Mouse (Mus musculus) liver, embryonic 12.5 days (tissue): ENCODE measurements at regions not wholly inside any gene's neighbourhood (a gene's known extent, or its start where the extent isn't known, plus 50 kb on each side); places are given as distances from the start of the nearest gene placed in this dataset.

Source experiments
- ATAC-seq: fragments of 200-750 bp; cut with Nextera tagmentation; 2 replicates; pipeline ENCODE4 v1.8.0; 2017; ENCODE audit warnings: moderate number of reproducible peaks, mild to moderate bottlenecking, moderate library complexity
- H3K27ac ChIP-seq: fragments of 300-500 bp; sonication (generic); 2 replicates; pipeline ENCODE4 v1.5.1; 2016; ENCODE audit warnings: mild to moderate bottlenecking
- H3K27me3 ChIP-seq: fragments of 300-500 bp; sonication (generic); replicated peaks from 2 replicates; pipeline ENCODE4 v1.6.1; 2016; ENCODE audit warnings: mild to moderate bottlenecking, moderate library complexity
- H3K36me3 ChIP-seq: fragments of 300-500 bp; sonication (generic); 2 replicates; pipeline ENCODE4 v1.6.1; 2016; ENCODE audit warnings: mild to moderate bottlenecking, moderate library complexity
- H3K4me1 ChIP-seq: fragments of 300-500 bp; sonication (generic); 2 replicates; pipeline ENCODE4 v1.6.1; 2016
- H3K4me2 ChIP-seq: fragments of 300-500 bp; sonication (generic); 2 replicates; pipeline ENCODE4 v1.6.1; 2016; ENCODE audit warnings: mild to moderate bottlenecking, moderate library complexity
- H3K4me3 ChIP-seq: fragments of 300-500 bp; sonication (generic); 2 replicates; pipeline ENCODE4 v1.5.1; 2016; ENCODE audit warnings: mild to moderate bottlenecking, moderate library complexity
- H3K9ac ChIP-seq: fragments of 300-500 bp; sonication (generic); 2 replicates; pipeline ENCODE4 v1.6.1; 2016; ENCODE audit warnings: mild to moderate bottlenecking, moderate library complexity
- H3K9me3 ChIP-seq: fragments of 300-500 bp; sonication (generic); replicated peaks from 2 replicates; pipeline ENCODE4 v1.6.1; 2016; ENCODE audit warnings: mild to moderate bottlenecking, moderate library complexity
- WGBS: fragments of 180-500 bp; shearing (Covaris S2); methylation state at CpG from one replicate; pipeline ENCODE4 v1.1.7; 2016; ENCODE audit not compliant: insufficient replicate concordance; 5-methylcytosine and 5-hydroxymethylcytosine counted together

DNA sequence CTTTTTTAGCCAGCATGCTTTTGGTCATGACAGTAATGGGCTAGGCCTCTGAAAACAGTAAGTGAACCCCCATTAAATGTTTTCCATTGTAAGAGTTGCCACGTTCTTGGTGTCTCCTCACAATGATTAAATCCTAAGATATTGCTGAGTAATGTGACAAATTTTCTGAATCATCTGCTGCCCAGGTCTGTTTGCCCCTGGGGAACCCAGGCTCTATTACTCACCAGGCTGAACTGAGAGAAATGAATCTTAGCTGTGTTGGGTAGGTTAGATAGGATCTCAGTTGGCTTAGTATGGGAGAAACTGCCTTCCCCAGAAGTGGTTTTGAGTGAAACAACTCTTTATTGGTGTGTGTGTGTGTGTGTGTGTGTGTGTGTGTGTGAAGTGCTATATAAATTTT is 314.3 kb upstream of the Pdcd1 start:
- no peak for ATAC-seq
- Histone ChIP-seq H3K27me3 (no peaks in the 10 kb centered on the region), H3K36me3 (no peaks in the 10 kb centered on the region), H3K27ac (no peak overlapping the region), H3K9ac (no peak overlapping the region), H3K4me2 (no peak overlapping the region), H3K4me1 (no peaks in the 10 kb centered on the region), H3K9me3 (no peaks in the 10 kb centered on the region), H3K4me3 (no peak overlapping the region)
- 66% methylated on average over 1 of the region's 1 CpGs for WGBS

DNA sequence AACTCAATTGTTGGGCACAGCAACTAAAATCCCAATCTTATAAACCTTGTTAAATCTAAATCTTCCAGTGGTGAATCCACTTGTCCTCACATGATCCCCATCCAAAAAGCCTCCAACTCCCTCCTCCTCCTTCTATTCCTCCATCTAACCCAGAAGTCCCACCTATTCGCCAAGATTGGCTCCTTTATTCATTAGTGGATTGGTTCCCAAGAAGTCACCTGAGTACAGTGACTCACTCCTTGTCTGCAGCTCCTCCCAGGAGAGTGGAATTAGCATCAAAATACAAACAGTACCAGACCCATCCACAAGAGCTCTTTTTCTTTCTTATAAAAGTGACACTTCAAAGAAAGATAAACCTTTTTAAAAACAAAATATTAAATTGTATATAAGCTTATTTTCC is 304.6 kb upstream of the Pdcd1 start:
- no peak overlapping the region for H3K27ac ChIP-seq
- no peaks in the 10 kb centered on the region for H3K27me3 ChIP-seq
- H3K9me3 ChIP-seq, result no peaks in the 10 kb centered on the region; the same call in 1 of the 2 replicates
- no peak for ATAC-seq
- 42% methylated on average over 1 of the region's 1 CpGs for WGBS
- H3K9ac ChIP-seq, result no peak overlapping the region
- no peaks in the 10 kb centered on the region for H3K36me3 ChIP-seq
- H3K4me2 ChIP-seq, result no peak overlapping the region
- no peak overlapping the region for H3K4me3 ChIP-seq
- H3K4me1 ChIP-seq, result no peaks in the 10 kb centered on the region

DNA sequence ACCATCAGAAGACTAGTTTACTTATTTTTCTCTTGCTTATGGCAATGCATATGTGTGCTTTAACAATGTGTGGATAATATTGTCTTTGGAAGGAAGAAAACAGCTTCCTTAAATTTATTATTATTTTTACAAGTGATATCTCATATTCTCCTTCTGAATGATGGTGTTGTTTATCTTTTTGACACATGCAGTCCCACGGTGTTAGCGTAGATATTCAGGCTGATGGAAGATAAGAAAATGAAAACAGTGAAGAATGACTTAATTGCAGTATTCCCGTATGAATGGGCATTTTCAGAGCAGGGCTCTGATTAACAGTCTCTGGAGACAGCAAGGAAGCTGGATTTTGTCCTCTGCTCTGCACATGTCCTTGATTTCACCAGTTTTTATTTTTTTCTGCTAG is 303.5 kb upstream of the Pdcd1 start:
- Histone ChIP-seq H3K36me3 (no peaks in the 10 kb centered on the region), H3K27ac (no peak overlapping the region), H3K4me3 (no peak overlapping the region), H3K9me3 (no peaks in the 10 kb centered on the region; the same call in 1 of the 2 replicates), H3K4me1 (no peaks in the 10 kb centered on the region), H3K9ac (no peak overlapping the region), H3K4me2 (no peak overlapping the region), H3K27me3 (no peaks in the 10 kb centered on the region)
- no peak for ATAC-seq
- 54% methylated on average over 3 of the region's 3 CpGs for WGBS

DNA sequence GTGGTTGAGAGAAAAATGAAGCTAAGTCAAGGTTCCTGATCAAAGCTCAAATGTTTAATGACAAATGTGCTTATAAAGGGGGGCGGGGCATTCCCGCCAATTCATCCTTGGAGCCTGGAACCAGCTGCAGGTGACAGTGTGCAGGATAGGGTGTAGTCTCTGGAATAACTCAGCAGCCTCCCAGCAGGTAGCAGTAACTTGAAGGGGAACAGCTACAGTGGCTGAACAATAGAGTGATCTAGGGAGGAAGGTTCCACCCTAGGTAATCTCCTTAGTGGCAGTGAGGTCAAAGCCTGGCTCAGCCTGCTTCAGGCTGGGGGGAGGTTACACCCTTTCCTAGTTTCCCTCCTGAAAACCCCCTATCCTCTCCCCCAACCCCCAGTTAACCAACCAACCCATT is 290.2 kb upstream of the Pdcd1 start:
- Histone ChIP-seq H3K27me3 (no peaks in the 10 kb centered on the region), H3K9me3 (no peaks in the 10 kb centered on the region), H3K36me3 (no peaks in the 10 kb centered on the region), H3K4me2 (no peak overlapping the region), H3K9ac (no peak overlapping the region), H3K4me3 (no peak overlapping the region), H3K27ac (no peak overlapping the region), H3K4me1 (no peaks in the 10 kb centered on the region)
- 77% methylated on average over 2 of the region's 2 CpGs for WGBS
- no peak for ATAC-seq

DNA sequence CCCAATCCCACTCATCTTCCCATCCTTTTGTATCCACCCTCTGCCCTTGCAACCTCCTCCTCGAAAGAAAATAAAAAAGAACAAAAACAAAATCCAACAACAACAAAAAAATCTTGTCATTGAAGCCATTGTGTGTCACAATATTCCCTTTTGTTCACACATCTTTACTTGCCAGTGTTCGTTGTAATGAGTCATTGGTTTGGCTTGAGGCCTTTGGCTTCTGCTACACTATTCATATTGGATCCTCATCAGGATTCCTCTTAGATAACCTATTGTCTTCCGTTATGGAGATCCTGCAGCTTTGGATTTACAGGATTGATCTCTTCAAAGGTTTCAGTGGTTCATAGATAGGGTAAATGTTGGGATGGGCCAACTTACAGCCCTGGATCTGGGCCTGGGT is 288.9 kb upstream of the Pdcd1 start:
- no peaks in the 10 kb centered on the region for H3K36me3 ChIP-seq
- no peak overlapping the region for H3K27ac ChIP-seq
- no peaks in the 10 kb centered on the region for H3K27me3 ChIP-seq
- no peak overlapping the region for H3K4me2 ChIP-seq
- no peaks in the 10 kb centered on the region for H3K9me3 ChIP-seq
- no peak for ATAC-seq
- no peak overlapping the region for H3K4me3 ChIP-seq
- H3K9ac ChIP-seq, result no peak overlapping the region
- no peaks in the 10 kb centered on the region for H3K4me1 ChIP-seq
- WGBS, result 56% methylated on average over 3 of the region's 3 CpGs

DNA sequence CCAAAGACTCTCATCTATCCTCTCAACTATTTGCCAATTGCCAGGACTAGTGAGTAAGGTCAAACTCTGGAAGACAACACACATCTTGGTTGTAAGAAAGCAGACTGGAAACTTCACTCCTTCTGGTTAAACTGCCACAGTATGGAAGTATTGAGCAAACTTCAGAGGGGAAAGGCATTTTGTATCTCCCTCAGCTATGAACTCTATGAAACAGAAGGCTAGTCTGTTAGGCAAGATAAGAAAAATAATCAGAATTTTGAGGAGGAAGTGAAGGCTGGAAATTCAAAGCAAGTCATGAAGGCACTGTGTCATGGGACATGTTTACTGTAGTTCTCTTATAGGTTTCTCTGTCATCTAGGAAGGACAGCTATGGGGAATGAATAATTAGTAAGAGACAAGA is 265.7 kb upstream of the Pdcd1 start:
- Histone ChIP-seq H3K27me3 (no peaks in the 10 kb centered on the region), H3K9me3 (no peaks in the 10 kb centered on the region), H3K4me1 (no peaks in the 10 kb centered on the region), H3K4me2 (no peak overlapping the region), H3K4me3 (no peak overlapping the region), H3K9ac (no peak overlapping the region), H3K27ac (no peak overlapping the region), H3K36me3 (no peaks in the 10 kb centered on the region)
- no peak for ATAC-seq

DNA sequence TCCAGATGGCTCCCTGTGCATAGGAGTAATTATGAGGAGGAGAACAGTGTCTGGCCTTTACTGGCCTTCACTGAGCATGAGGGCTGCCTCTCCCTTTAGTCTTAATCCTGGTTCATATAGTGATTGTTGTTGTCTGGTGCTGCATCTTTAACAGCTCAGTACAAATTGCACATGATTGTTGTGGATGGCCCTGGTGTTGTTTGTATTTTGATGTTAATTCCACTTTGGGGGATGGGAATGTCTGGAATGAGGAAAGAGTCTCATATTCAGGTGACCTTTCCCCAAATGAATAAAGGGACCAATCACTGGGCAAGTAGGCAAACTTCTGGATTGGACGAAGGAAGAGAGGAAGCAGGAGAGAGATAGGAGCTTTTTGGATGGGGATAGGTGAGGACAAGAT is 246.0 kb upstream of the Pdcd1 start:
- Histone ChIP-seq H3K4me1 (no peaks in the 10 kb centered on the region), H3K4me3 (no peak overlapping the region), H3K9me3 (no peaks in the 10 kb centered on the region), H3K4me2 (no peak overlapping the region), H3K27ac (no peak overlapping the region), H3K36me3 (no peaks in the 10 kb centered on the region), H3K27me3 (no peaks in the 10 kb centered on the region), H3K9ac (no peak overlapping the region)
- 68% methylated on average over 1 of the region's 1 CpGs for WGBS
- no peak for ATAC-seq

DNA sequence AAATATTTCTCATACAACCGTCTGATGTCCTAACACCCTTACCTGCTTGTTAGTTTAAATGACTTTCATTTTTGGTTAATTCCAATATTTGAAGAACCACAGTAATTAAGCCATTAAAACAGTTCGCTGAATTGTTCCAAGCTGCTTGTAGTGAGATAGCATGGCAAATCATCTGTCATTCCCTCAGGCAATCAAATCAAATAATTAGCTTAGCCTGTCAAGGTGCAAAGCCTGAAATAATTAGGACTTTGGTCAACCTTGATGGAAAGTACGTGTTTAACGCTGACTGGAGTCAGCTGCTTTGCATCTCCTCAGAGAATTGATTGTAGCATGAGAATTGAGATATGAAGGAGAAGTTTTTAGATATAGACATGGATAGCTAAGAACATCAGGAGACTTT is 220.2 kb upstream of the Pdcd1 start:
- Histone ChIP-seq H3K4me2 (no peak overlapping the region), H3K4me1 (no peaks in the 10 kb centered on the region), H3K36me3 (no peaks in the 10 kb centered on the region), H3K4me3 (no peak overlapping the region), H3K27me3 (no peaks in the 10 kb centered on the region), H3K9ac (no peak overlapping the region), H3K27ac (no peak overlapping the region), H3K9me3 (no peaks in the 10 kb centered on the region)
- 76% methylated on average over 4 of the region's 4 CpGs for WGBS
- no peak for ATAC-seq

DNA sequence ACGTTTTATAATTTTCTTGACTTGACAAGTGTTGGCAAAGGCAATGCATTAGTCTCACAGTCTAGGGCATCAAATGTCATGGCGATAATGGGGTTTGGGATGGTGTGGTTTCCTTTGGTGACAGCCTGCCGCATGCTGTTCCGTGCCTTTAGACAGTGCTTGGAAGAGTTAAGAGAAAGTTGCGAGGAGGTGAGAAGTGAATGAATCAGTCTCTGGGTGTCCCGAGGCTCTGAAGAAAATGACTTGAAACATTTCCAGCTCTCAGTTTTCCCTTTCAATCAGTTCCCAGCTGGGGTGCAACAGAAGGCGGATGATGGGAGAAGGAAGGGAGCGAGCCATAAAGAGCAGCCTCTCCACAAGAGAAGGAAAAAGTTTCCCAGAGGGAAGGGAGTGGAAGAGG is 211.0 kb upstream of the Pdcd1 start:
- Histone ChIP-seq H3K4me1 (no peaks in the 10 kb centered on the region), H3K9me3 (no peaks in the 10 kb centered on the region), H3K4me3 (no peak overlapping the region), H3K9ac (no peak overlapping the region), H3K4me2 (no peak overlapping the region), H3K27me3 (no peaks in the 10 kb centered on the region), H3K36me3 (no peaks in the 10 kb centered on the region), H3K27ac (no peak overlapping the region)
- ATAC-seq, result no peak
- WGBS, result 67% methylated on average over 8 of the region's 8 CpGs

DNA sequence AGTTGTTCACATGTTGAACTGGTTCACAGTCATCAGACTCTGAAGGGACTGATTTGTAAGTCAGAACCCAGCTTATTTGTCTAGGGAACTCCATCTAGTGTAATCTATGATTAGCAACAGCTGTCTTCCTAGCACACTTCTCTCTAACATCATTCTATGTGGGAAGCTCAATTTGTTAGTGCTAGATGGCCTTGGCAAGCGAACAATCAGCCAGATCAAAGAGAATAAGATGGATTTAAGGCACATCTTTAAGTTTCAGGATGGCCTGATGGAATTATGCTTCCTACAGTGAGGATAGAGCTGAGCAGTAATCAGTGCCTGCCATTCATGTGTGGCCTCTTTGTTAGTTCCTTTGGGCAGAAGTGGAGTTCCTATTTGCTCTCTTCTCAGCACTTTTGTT is 183.1 kb upstream of the Pdcd1 start:
- ATAC-seq, result no peak
- Histone ChIP-seq H3K4me1 (no peaks in the 10 kb centered on the region), H3K9ac (no peak overlapping the region), H3K27ac (no peak overlapping the region), H3K4me3 (no peak overlapping the region), H3K4me2 (no peak overlapping the region), H3K27me3 (no peaks in the 10 kb centered on the region), H3K9me3 (no peaks in the 10 kb centered on the region), H3K36me3 (no peaks in the 10 kb centered on the region)
- WGBS, result 25% methylated on average over 1 of the region's 1 CpGs

DNA sequence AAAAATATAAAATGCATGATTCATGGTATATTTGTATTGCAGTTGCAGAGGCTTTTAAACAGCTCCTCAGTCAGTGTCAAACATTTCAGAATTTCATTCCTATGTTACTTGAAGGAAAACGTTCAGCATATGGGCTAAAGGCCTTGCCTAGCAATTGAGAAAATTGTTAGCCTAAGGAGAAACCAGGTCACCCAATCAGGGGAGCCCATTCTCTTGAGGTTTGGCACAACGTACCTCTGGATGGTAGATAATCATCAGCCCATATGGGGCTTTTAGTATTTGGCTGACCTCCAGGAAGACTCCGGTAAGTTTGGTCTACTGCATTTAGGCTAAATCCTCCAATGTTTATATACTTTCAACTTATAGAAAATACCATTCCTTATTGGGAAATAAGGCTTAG is 168.7 kb upstream of the Pdcd1 start:
- Histone ChIP-seq H3K4me1 (no peaks in the 10 kb centered on the region), H3K4me3 (no peak overlapping the region), H3K9ac (no peak overlapping the region), H3K27ac (no peak overlapping the region), H3K4me2 (no peak overlapping the region), H3K27me3 (no peaks in the 10 kb centered on the region), H3K9me3 (no peaks in the 10 kb centered on the region), H3K36me3 (no peaks in the 10 kb centered on the region)
- ATAC-seq, result no peak
- WGBS, result 48% methylated on average over 3 of the region's 3 CpGs

DNA sequence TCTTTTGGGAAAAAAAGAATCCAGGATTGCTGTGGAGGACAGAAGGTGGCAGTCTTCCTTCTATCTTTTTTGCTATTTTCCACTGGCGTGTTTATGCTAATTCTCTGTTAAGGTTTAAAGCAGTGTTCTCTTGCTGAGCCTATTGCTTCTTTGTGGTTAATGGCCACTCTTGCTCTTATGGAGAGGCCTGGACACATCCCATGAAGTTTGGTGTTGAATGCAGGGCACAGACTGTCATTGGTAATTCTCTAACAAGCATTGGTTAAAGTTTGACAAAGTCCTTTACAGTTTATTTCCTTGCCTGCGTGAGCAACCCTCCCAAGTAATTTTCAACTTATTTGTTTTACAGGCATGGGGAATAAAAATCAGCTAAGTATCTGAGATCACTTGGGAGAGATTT is 165.1 kb upstream of the Pdcd1 start:
- H3K27ac ChIP-seq, result no peak overlapping the region
- no peaks in the 10 kb centered on the region for H3K4me1 ChIP-seq
- no peaks in the 10 kb centered on the region for H3K36me3 ChIP-seq
- no peak overlapping the region for H3K4me2 ChIP-seq
- no peak overlapping the region for H3K9ac ChIP-seq
- no peaks in the 10 kb centered on the region for H3K9me3 ChIP-seq
- WGBS, result 64% methylated on average over 2 of the region's 2 CpGs
- ATAC-seq, result no peak
- H3K27me3 ChIP-seq, result no peaks in the 10 kb centered on the region
- H3K4me3 ChIP-seq, result no peak overlapping the region

DNA sequence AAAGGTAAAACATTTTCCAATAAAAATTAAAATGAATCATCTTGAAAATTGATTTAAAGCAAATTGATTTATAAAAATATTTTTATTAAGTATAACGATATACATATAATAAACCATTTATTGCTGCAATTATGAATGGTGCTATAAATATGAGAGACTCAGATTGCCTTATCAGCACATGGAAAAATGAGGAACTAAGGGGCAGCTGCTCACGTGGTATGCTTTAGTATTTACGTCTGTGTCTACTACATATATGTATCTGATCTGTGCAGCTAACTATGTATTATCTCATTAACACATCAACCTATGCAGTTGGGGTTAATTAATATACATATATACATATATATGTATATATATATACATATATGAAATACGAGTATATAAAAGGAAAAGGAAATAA is 156.6 kb upstream of the Pdcd1 start:
- H3K27ac ChIP-seq, result no peak overlapping the region

More for the DNA sequence above, 156.6 kb upstream of the Pdcd1 start:
- no peaks in the 10 kb centered on the region for H3K36me3 ChIP-seq
- H3K9ac ChIP-seq, result no peak overlapping the region
- H3K27me3 ChIP-seq, result no peaks in the 10 kb centered on the region
- no peaks in the 10 kb centered on the region for H3K4me1 ChIP-seq
- WGBS, result 51% methylated on average over 4 of the region's 4 CpGs
- H3K9me3 ChIP-seq, result no peaks in the 10 kb centered on the region
- H3K4me3 ChIP-seq, result no peak overlapping the region
- no peak overlapping the region for H3K4me2 ChIP-seq
- ATAC-seq, result no peak
